Mouse (Mus musculus) intestine, embryonic 15.5 days (tissue): ENCODE measurements around the gene E2f6. TPM values are rescaled to one million over a fixed set of nuclear protein-coding genes. Genes with fewer than 3 reads are reported as not detected.

Experiments used
- ATAC-seq: fragments of 200-750 bp; cut with Nextera tagmentation; 2 replicates; pipeline ENCODE4 v1.8.0; 2017; ENCODE audit warnings: moderate TSS enrichment, moderate library complexity
- H3K27ac ChIP-seq: fragments of 300-500 bp; sonication (generic); 2 replicates; pipeline ENCODE4 v1.5.1; 2015; ENCODE audit warnings: mild to moderate bottlenecking, inconsistent platforms
- H3K27me3 ChIP-seq: fragments of 300-500 bp; sonication (generic); replicated peaks from 2 replicates; pipeline ENCODE4 v1.6.1; 2015; ENCODE audit warnings: inconsistent platforms
- H3K36me3 ChIP-seq: fragments of 300-500 bp; sonication (generic); 2 replicates; pipeline ENCODE4 v1.6.1; 2015; ENCODE audit warnings: inconsistent platforms
- H3K4me1 ChIP-seq: fragments of 300-500 bp; sonication (generic); replicated peaks from 2 replicates; pipeline ENCODE4 v1.6.1; 2015; ENCODE audit warnings: inconsistent platforms
- H3K4me2 ChIP-seq: fragments of 300-500 bp; sonication (generic); replicated peaks from 2 replicates; pipeline ENCODE4 v1.6.1; 2015; ENCODE audit warnings: mild to moderate bottlenecking, inconsistent platforms
- H3K4me3 ChIP-seq: fragments of 300-500 bp; sonication (generic); replicated peaks from 2 replicates; pipeline ENCODE4 v1.5.1; 2015; ENCODE audit warnings: inconsistent platforms
- H3K9ac ChIP-seq: fragments of 300-500 bp; sonication (generic); 2 replicates; pipeline ENCODE4 v1.6.1; 2015; ENCODE audit warnings: inconsistent platforms
- H3K9me3 ChIP-seq: fragments of 300-500 bp; sonication (generic); 2 replicates; pipeline ENCODE4 v1.6.1; 2016; ENCODE audit warnings: inconsistent platforms
- WGBS: fragments of 180-500 bp; shearing (Covaris S2); methylation state at CpG from one replicate; pipeline ENCODE4 v1.1.7; 2015; 5-methylcytosine and 5-hydroxymethylcytosine counted together
- polyA plus RNA-seq: library from polyadenylated mRNA; unstranded; fragments of >200 nt; fragmentation: Nextera tagmentation; extraction: Ambion mirVana; gene quantifications from 2 replicates; pipeline ENCODE4 v1.2.1, GENCODE M21; 2015

E2f6 gene
- polyA plus RNA-seq, 1 experiment from 2014 or later: 37.6 TPM

DNA sequence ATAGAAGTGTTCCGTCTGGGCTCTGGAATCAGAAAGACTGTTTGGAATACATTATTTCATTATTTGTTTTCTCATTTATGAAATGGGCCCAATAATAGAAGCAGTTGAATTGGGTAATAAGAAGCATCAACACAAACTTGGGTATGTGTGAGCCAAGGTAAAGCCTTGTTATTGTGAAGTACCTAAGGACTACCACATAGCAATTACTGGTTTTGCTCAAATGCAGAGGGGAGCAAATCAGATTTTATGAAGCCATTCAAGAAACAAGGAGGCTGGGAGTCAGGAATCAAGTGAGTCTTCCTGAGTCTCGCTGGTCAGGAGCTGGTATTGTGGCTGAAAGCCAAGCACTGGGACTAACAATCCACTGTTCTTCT is 45.5 kb downstream of the E2f6 start:
- H3K4me3 ChIP-seq: no peak overlapping the region
- no peaks in the 10 kb centered on the region for H3K9me3 ChIP-seq
- 87% methylated on average over 2 of the region's 2 CpGs for WGBS
- H3K36me3 ChIP-seq: no peaks in the 10 kb centered on the region
- no peak overlapping the region for H3K9ac ChIP-seq
- H3K27ac ChIP-seq: no peak overlapping the region
- no peaks in the 10 kb centered on the region for H3K27me3 ChIP-seq
- ATAC-seq: no peak
- H3K4me1 ChIP-seq: no peaks in the 10 kb centered on the region
- H3K4me2 ChIP-seq: no peak overlapping the region

DNA sequence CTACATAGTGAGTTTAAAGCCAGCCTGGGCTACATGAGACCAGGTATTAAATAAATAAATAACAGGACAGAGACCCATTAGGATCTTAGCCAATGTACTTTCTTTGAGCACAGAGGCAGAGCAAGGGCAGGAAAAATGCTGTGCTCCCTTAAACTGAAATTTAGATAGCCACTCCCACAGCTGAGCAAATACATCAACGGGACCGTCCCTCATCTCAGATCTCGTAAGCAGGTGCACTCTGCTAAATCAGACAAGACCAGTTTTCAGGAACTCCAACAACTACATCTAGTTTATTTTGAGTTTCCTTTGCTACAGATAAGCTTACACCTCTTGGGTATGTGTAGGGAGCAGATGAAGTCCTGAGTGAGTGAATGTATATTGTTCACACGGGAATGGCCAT is 47.3 kb downstream of the E2f6 start:
- Histone ChIP-seq H3K27ac (no peak overlapping the region), H3K9me3 (no peaks in the 10 kb centered on the region), H3K9ac (no peak overlapping the region), H3K4me1 (no peaks in the 10 kb centered on the region), H3K36me3 (no peaks in the 10 kb centered on the region), H3K4me3 (no peak overlapping the region), H3K27me3 (no peaks in the 10 kb centered on the region), H3K4me2 (no peak overlapping the region)
- WGBS: 65% methylated on average over 4 of the region's 4 CpGs
- no peak for ATAC-seq

DNA sequence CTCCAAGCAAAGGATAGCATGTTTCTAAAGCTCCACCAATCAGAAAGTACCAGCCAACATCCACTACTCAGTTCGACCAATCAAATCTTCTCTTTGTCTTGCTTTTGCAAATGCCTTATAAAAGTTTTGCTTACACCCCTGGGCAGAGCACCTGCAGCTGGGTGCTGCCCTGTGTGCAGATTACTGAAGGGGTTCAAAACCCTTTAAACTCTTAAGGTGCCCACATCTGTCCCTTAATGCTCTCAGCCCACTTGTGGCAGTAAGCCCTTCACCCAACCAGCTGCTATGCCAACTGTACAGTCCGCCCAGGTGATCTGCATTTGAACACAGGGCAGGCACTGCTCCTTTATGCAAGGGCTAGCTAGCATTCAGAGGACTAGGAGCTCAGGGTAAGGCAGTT is 49.0 kb downstream of the E2f6 start:
- H3K4me2 ChIP-seq: no peak overlapping the region
- no peak for ATAC-seq
- H3K9me3 ChIP-seq: no peaks in the 10 kb centered on the region
- H3K27me3 ChIP-seq: no peaks in the 10 kb centered on the region
- no peaks in the 10 kb centered on the region for H3K36me3 ChIP-seq
- no peak overlapping the region for H3K27ac ChIP-seq
- WGBS: 92% methylated on average over 2 of the region's 2 CpGs
- no peaks in the 10 kb centered on the region for H3K4me1 ChIP-seq
- no peak overlapping the region for H3K4me3 ChIP-seq
- no peak overlapping the region for H3K9ac ChIP-seq

DNA sequence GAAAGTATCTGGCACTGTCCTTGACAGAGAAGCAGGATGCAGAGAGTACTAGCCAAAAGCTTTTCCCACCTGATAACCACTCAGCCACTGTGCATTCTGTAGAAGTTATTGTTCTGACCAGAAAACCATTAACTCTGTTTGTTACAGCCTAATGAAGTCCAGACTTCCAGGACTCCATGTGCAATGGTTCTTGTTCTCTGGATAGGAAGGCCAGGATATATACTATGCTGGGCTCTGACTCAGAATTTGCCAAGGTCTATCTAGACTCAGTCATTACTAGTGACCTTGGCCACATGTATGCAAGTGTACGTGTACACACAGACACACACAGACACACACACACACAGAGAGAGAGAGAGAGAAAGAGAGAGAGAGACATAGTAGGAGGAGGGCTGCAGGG is 49.8 kb downstream of the E2f6 start:
- H3K27me3 ChIP-seq: no peaks in the 10 kb centered on the region
- no peak overlapping the region for H3K27ac ChIP-seq
- H3K9ac ChIP-seq: no peak overlapping the region
- no peaks in the 10 kb centered on the region for H3K9me3 ChIP-seq
- no peak overlapping the region for H3K4me3 ChIP-seq
- no peaks in the 10 kb centered on the region for H3K4me1 ChIP-seq
- no peak for ATAC-seq
- H3K36me3 ChIP-seq: no peaks in the 10 kb centered on the region
- H3K4me2 ChIP-seq: no peak overlapping the region
- 62% methylated on average over 1 of the region's 1 CpGs for WGBS

DNA sequence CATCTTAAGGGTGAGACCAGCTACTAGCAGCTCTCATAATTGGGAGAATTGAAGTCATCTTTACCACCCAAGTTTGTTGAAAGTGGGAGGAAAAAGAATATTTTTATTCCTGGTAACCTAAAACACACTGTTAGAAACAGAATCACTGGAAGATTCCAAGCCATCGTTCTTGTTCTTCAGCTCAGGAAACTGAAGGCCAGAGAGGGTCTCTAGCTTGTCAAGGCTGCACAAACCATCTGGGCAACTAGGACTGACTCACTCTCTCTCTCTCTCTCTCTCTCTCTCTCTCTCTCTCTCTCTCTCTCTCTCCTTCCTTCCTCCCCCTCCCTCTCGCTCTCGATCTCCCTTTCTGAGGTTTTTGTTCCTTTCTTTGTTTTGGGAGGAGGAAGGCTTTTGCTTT is 50.2 kb downstream of the E2f6 start:
- no peak for ATAC-seq
- H3K4me2 ChIP-seq: no peak overlapping the region
- 0 out of 2 replicates have a peak, but pooled peaks cover 2% of the 10 kb centered on the region for H3K4me1 ChIP-seq
- no peaks in the 10 kb centered on the region for H3K9me3 ChIP-seq
- no peak overlapping the region for H3K27ac ChIP-seq
- no peaks in the 10 kb centered on the region for H3K27me3 ChIP-seq
- no peaks in the 10 kb centered on the region for H3K36me3 ChIP-seq
- 41% methylated on average over 3 of the region's 3 CpGs for WGBS
- no peak overlapping the region for H3K9ac ChIP-seq
- no peak overlapping the region for H3K4me3 ChIP-seq

DNA sequence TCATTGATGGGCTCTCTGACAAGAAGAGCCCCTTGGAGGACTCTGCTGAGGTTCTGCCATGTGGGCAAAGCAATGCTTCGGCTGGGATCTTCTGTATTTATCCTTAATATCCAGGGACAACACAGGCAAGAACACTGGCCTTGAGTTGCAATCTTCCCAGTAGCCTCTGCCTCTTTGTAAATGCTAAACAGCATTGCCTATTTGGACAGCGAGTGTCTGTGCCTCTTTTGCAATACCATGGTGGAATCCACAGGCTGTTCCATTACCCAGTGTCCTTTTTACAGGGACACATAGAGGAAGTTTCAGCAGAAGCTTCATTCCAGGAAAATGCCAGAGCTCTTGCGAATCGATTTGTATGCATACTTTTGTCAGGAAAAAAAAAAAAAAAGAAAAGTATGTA is 53.7 kb downstream of the E2f6 start:
- no peak overlapping the region for H3K9ac ChIP-seq
- peaks cover 5% of the 10 kb centered on the region for H3K4me1 ChIP-seq
- WGBS: 72% methylated on average over 4 of the region's 4 CpGs
- H3K27me3 ChIP-seq: no peaks in the 10 kb centered on the region
- ATAC-seq: no peak
- no peak overlapping the region for H3K27ac ChIP-seq
- H3K4me3 ChIP-seq: no peak overlapping the region
- H3K9me3 ChIP-seq: no peaks in the 10 kb centered on the region
- no peaks in the 10 kb centered on the region for H3K36me3 ChIP-seq
- H3K4me2 ChIP-seq: no peak overlapping the region

DNA sequence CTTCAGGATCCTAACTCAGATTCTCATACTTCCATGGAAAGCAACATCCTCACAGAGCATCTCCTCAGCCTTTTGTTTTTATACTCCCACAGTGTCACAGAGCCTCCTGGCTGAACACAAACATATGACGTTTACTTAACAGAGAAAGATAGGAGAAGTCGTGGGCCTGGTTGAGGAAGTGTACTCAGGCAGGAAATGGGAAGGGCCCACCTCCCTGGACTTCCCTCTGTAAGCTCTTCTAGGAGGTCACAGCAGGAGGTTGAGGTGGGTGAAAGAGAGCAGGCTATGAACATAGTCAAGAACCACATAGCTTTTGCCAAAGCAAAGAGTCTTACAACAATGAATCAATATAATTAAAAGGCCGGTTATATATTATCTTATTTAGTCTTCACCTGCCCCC is 55.1 kb downstream of the E2f6 start:
- no peak for ATAC-seq
- Histone ChIP-seq H3K4me2 (no peak overlapping the region), H3K9ac (no peak overlapping the region), H3K9me3 (no peaks in the 10 kb centered on the region), H3K36me3 (no peaks in the 10 kb centered on the region), H3K27me3 (no peaks in the 10 kb centered on the region), H3K4me1 (peaks cover 19% of the 10 kb centered on the region), H3K27ac (no peak overlapping the region), H3K4me3 (no peak overlapping the region)
- WGBS: 29% methylated on average over 3 of the region's 3 CpGs

DNA sequence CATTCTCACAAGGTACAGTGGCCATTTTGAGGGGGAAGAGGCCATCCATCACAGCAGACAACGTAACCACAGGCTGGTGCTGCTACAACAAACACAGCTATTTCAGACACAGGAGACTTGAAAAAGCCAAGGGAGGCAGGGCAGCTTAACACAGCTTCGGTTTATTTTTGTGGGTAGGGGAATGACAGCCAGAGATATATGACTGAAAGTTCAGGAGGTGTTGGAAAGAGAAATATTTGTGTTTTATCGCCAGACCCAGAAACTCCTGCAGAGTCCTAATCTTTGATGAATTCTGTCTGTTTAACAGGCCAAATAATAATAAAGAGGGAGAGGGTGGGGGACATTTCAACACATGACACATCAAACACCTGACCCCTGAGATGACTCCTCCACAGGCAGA is 55.7 kb downstream of the E2f6 start:
- no peak overlapping the region for H3K4me3 ChIP-seq
- H3K27me3 ChIP-seq: no peaks in the 10 kb centered on the region
- peaks cover 22% of the 10 kb centered on the region for H3K4me1 ChIP-seq
- no peak overlapping the region for H3K9ac ChIP-seq
- no peak for ATAC-seq
- no peak overlapping the region for H3K27ac ChIP-seq
- no peaks in the 10 kb centered on the region for H3K9me3 ChIP-seq
- H3K4me2 ChIP-seq: no peak overlapping the region
- 15% methylated on average over 3 of the region's 3 CpGs for WGBS
- H3K36me3 ChIP-seq: no peaks in the 10 kb centered on the region

DNA sequence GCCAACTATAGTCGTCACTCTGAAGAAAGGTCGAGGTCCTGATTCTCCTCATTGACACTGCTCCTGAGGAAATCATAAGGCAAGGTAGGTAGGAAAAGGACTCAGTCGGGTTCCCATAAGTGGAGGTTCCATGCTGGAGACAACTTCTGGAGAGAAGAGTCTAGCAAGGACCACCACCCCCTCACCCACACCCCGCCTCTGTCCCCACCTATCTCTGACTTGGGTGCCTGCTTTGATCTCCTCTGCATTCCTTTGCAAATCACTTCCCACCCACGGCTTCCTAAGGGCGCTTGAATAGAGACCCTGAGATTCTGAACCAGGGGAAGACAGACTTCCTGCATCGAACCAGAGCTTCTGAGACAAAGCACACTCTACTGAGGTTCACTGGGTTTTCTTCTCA is 56.5 kb downstream of the E2f6 start:
- 67% methylated on average over 7 of the region's 7 CpGs for WGBS

DNA sequence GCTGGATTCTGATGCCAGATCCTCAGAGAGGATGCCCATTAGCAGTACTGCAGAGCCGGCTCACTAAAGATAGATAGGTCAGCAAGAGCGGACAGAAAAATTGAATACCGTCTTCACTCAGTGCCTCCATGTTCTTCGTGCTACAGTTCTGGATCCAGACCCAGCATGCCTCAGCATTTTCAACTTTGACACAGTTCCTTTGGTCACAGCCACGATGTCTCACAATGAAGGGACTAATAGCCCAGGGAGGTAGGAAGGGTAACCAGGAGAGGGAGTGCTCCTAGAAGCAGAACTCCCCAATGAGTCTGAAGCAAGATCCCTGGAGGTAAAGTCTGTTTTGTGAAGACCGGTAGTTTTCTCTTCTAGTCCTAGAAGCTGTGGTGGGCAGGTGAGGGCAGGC is 57.9 kb downstream of the E2f6 start:
- no peaks in the 10 kb centered on the region for H3K9me3 ChIP-seq
- no peaks in the 10 kb centered on the region for H3K27me3 ChIP-seq
- no peak overlapping the region for H3K9ac ChIP-seq
- no peak overlapping the region for H3K4me3 ChIP-seq
- no peak for ATAC-seq
- no peak overlapping the region for H3K4me2 ChIP-seq
- WGBS: 78% methylated on average over 6 of the region's 6 CpGs
- no peaks in the 10 kb centered on the region for H3K36me3 ChIP-seq
- no peak overlapping the region for H3K27ac ChIP-seq
- peaks cover 30% of the 10 kb centered on the region for H3K4me1 ChIP-seq

More for the DNA sequence above, 56.5 kb downstream of the E2f6 start:
- Histone ChIP-seq H3K36me3 (no peaks in the 10 kb centered on the region), H3K4me3 (no peak overlapping the region), H3K4me2 (no peak overlapping the region), H3K27ac (no peak overlapping the region), H3K27me3 (no peaks in the 10 kb centered on the region), H3K9me3 (no peaks in the 10 kb centered on the region), H3K4me1 (peaks cover 22% of the 10 kb centered on the region), H3K9ac (no peak overlapping the region)
- ATAC-seq: no peak

DNA sequence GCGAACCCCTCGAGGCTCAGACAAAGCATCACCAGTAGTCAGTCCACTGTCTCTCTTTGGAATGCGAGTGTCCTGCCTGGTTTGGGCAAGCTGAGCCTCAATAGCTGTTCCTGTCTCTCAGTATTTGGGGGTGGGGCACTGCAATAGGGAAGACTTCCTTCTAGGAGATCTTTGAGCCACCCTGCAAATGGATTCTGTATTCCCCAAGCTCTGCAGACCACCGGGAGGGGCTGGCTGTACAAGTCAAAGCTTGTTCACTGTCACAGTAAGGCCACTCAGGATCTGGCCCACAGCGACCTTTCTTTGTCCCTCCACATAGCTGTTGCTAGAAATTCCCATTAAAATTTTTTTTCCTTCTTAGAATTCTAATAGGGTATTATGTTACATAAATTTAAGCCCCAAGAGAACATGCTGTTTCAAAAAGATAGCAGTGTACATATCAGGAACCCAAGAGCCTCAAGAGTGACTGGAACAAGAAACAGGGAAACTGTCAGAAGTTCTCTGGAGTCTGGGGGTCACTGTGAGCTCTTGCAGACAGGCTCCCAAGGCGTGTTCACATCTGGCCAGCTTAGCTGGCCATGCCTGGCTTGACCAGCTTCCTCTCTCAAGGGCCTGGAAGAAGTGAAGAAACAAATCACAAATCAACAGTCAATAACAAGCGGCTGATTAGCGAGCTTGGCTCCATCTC is 58.5 kb downstream of the E2f6 start:
- no peak overlapping the region for H3K9ac ChIP-seq
- H3K36me3 ChIP-seq: no peaks in the 10 kb centered on the region
- H3K27ac ChIP-seq: peak overlapping the region; percentile 85; the same call in 1 of the 2 replicates
- peaks cover 34% of the 10 kb centered on the region for H3K4me1 ChIP-seq
- H3K4me2 ChIP-seq: no peak overlapping the region
- ATAC-seq: no peak
- no peaks in the 10 kb centered on the region for H3K9me3 ChIP-seq
- 64% methylated on average over 8 of the region's 8 CpGs for WGBS
- H3K27me3 ChIP-seq: no peaks in the 10 kb centered on the region
- no peak overlapping the region for H3K4me3 ChIP-seq

DNA sequence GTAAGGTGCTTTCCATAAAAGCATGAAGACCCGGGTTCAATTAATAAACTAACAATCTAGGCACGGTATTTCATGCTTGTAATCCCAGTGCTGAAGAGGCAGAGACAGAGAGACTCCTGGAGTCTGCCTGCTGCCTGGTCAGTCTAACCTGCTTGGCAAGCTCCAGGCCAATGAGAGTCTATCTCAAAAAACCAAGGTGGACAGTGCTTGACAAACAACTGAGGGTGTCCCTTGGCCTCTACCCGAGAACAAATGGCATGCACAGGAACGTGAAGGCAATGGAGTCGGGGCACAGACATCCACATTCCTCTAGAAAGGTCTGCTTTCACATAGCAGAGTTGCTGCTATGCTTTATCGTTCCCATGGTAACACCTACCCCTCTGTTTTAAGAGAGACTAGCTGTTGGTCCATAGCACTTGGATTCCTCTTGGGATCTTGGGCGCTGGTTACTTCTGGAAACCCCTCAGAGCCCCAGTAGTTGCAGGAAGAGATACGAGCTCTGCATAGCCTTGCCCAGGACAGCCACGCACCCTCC is 59.2 kb downstream of the E2f6 start:
- WGBS: 35% methylated on average over 9 of the region's 9 CpGs
- no peaks in the 10 kb centered on the region for H3K27me3 ChIP-seq
- no peaks in the 10 kb centered on the region for H3K9me3 ChIP-seq
- H3K4me1 ChIP-seq: peaks cover 41% of the 10 kb centered on the region
- H3K4me3 ChIP-seq: no peak overlapping the region
- no peaks in the 10 kb centered on the region for H3K36me3 ChIP-seq
- H3K9ac ChIP-seq: no peak overlapping the region
- H3K4me2 ChIP-seq: peak overlapping the region; percentile 25
- peak; percentile 27; the same call in 1 of the 2 replicates for ATAC-seq
- peak overlapping the region; percentile 85 for H3K27ac ChIP-seq

DNA sequence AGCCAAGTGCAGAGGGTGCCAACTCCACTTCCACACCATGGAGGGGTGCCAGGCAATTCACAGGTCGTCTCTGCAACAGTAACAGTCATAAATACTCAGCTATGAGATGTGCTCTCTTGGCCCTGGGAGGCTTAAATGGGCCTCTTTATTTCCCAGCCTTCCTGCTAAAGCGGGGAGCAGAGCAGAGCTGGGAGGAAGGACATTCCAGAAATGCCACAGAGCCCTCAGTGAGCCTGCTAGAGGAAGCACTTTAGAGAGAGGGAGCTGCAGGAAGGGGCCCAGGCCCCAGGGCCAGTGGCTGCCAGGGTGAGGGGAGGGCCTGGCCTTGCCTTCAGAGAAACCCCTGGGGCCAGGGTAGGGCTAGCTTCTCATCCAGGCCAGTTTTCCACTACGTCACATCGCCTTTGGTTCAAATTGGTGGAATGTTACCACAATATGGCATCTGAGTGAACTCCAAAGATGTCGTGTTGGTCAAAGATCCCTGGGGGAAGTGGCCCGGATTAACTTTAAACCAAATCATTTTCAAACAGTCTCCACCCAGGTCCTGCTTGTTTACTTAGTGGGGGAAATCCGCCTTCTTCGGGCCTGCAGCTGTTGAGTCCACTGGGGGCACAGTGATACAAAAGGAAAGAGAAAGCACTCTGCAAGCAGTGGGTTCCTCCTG is 59.8 kb downstream of the E2f6 start:
- no peak overlapping the region for H3K4me3 ChIP-seq
- peak overlapping the region; percentile 85 for H3K27ac ChIP-seq
- 21% methylated on average over 8 of the region's 8 CpGs for WGBS
- peaks cover 47% of the 10 kb centered on the region for H3K4me1 ChIP-seq
- H3K9me3 ChIP-seq: no peaks in the 10 kb centered on the region
- no peaks in the 10 kb centered on the region for H3K36me3 ChIP-seq
- no peak overlapping the region for H3K9ac ChIP-seq
- ATAC-seq: peak; percentile 73
- no peaks in the 10 kb centered on the region for H3K27me3 ChIP-seq
- H3K4me2 ChIP-seq: peak overlapping the region; percentile 25
